Mouse (Mus musculus) R1 (cell line): ENCODE measurements around the gene Wnt2.
A peak's percentile ranks its signal among the peaks of the same experiment; 100 is the strongest.

Experiments
- DNase-seq: peaks from one replicate; pipeline ENCODE4 v3.0.0-alpha.2; 2018; ENCODE audit warnings: low read depth, low spot score

The Wnt2 gene

GRCm38 (mm10) chr6:18029746-18030656, at the start of gene Wnt2:
Wnt2 (minus strand) TSS chr6:18030585.
- peak; percentile 27 for DNase-seq

- peak; percentile 11 for DNase-seq
Measured at GRCm38 (mm10) chr6:18078615-18079014, 48.2 kb upstream of the Wnt2 start.

DNA sequence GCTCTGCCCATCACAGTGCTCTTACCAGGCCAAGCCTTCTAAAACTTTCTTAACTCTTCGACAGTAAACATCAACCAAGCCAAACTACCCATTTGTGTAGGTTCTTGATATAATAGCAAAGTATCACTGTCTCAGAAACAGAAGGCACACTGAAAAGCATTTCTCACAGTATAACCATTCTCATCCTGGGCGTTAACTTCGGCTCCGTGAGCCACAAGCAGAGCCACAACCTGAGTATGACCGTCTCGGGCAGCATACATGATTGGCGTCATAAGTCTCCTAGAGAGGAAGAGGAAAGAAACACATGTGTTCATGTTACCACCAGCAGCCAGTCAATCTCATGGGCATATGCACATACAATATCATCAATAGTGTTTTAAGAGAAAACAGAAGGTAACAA, 46.6 kb upstream of the Wnt2 start:
- no peak for DNase-seq

DNA sequence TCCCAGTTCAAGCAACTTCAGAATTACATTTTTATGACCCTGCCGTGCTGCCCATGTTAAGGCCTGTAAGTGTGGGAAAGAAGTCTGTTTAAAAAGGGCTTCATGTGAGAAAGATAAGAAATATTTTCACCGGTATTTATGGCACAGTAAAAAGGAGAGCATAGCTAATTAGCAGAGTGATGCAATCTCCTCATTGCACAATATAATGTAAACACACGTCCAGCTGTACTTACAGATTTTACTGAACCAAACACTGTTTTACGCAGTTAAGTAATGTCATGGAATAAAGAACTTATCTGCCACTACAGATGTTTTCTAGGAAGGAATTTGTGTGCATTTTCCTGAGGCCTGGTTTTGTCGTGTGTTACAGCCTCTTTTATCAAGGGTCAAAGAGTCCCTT, 46.2 kb upstream of the Wnt2 start:
- DNase-seq = no peak

DNA sequence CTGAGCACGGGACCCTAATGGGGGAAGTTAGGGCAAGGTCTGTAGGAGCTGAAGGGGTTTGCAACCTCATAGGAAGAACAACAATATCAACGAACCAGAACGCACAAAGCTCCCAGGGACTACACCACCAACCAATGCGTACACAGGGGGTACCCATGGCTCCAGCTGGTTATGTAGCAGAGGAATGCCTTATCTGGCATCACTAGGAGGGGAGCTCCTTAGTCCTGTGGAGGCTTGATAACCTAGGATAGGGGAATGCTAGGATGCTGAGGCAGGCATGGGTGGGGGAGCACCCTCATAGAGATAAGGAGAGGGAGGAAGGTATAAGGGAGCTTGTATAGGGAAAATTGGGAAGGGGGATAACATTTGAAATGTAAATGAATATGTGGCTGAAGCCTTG, 27.5 kb upstream of the Wnt2 start:
- no peak for DNase-seq

DNA sequence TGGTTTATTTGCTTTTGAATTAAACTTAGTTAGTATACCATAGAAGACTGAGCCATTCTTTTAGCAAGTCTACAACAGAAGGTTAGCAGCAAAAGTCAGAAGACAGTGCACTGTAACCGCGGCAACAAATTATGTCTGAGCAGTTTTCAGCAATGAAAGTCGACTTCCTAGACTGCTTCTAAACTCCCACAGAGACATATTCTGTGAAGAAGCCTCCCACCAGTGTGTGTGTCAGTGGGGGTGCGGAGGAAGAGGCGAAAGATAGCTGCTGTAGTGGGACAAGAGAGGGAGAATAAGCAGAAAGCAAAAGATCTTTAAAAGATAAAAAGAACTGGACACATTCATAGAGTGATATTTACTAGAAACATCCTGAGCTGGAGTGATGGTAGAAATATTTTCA, 21.3 kb upstream of the Wnt2 start:
- DNase-seq = no peak

GRCm38 (mm10) chr6:18044299-18044698, 13.9 kb upstream of the Wnt2 start:
- no peak for DNase-seq

- no peak for DNase-seq
Measured at GRCm38 (mm10) chr6:18043172-18043571, 12.8 kb upstream of the Wnt2 start.

DNA sequence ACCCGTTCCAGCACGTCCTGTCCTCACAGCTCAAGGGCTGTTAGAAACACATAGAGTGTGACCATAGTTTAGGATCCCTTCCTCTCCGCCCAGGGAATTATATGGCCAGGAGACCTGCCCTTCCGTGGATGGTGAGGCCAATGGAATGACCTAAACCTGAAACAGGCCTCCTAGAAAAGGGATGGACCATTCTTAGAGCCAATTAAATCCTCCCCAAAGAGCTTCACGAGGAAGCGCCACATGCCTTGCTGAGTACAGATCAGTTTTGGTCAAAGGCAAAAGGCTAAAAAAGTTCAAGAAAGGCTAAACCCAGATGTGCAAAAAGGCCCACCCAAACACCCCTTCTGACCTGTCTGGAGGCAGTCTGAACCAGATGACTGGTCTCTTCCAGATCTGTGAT, 1.9 kb upstream of the Wnt2 start:
- no peak for DNase-seq

- DNase-seq = no peak
Measured at GRCm38 (mm10) chr6:18031509-18032010, 1.2 kb upstream of the Wnt2 start.

- peak; percentile 16 for DNase-seq
Measured at GRCm38 (mm10) chr6:18030868-18031508, 603 bp upstream of the Wnt2 start.

DNA sequence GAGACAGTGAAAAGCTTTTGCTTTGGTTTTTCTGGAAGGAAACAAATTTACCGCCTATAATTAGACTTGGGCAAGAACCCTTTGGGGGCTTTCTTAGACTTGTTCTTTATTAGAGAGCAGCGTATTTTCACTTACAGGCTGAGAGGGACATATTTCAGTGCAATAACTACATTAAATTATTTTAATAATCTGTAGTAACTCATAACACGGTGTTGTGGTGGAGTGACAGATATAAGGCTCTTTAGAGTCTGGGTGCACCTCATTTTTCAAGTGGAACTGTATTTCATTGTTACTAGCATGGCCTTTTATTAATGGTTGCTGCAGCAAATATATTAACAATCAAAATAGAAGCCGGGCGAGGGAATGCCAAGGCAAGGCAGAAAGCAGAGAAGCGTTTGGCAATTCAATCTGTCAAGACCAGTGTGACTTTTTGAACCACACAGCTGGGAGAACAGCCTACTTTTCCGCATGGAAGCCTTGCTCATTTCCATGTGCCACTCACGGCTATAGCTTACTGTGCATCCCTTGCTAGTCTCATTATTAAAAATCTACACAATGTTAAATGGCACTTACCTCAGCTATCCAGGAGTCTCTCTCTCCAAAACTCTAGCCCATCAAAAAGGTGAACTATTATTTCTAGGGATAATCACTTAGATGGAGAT, 6.1 kb downstream of the Wnt2 start:
- no peak for DNase-seq

DNA sequence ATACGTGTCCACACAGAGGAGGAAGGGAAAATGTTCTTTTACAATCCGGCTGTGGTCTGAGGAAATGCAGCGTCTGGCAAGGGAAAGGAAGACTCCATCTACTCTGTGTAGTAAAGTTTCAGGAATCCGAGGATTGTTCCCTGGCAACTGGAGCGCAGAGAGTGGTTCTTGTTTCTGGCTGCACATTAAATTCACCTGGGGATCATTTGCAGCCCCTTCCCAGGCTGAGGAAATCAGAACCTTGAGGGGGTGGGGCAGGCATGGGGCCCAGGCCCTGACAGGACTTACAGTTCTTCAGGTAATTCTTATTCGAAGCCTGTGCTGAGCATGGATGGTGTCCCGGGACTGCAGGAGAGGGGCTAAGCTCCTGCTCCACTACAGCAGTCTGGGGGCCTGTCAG, 17.0 kb downstream of the Wnt2 start:
- no peak for DNase-seq

- no peak for DNase-seq
Measured at GRCm38 (mm10) chr6:18007356-18007755, 23.0 kb downstream of the Wnt2 start.

DNA sequence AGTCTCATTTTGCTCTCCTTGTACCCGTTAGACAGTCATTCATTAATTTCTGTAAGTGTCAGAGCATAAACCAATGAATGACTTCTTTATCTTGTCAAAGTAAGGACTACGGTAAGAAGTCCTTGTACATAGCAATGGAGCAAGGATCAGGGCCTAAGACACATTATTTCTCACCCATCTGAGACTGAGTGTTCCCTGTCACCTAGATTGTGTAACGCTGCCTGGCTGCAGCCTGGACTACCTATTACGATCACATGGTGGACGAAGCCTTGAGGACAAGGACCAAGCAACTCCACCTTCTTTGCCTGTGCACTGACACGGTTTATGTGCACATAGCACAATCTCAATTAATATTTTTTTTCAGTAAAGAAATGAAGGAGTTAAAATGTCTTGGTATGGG, 28.3 kb downstream of the Wnt2 start:
- DNase-seq = no peak

DNA sequence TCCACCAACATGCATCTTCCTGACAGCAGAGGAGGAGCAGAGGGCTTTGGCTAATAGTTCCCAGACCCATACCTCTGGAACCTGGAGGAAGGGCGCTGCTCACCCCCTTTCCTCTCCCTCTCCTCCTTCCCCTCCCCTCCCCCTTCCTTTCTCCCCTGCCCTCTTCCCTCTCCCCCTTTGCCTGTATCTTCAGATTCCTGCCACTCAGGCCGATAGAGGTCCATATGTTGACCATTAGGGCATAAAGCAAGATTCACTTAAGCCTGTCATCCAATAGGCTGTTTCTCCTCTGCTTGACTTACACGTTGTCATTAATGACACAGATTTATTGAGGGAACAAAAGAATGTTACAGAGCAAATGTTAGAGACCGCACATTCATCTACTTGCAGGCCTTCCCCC, 31.9 kb downstream of the Wnt2 start:
- DNase-seq = no peak

DNA sequence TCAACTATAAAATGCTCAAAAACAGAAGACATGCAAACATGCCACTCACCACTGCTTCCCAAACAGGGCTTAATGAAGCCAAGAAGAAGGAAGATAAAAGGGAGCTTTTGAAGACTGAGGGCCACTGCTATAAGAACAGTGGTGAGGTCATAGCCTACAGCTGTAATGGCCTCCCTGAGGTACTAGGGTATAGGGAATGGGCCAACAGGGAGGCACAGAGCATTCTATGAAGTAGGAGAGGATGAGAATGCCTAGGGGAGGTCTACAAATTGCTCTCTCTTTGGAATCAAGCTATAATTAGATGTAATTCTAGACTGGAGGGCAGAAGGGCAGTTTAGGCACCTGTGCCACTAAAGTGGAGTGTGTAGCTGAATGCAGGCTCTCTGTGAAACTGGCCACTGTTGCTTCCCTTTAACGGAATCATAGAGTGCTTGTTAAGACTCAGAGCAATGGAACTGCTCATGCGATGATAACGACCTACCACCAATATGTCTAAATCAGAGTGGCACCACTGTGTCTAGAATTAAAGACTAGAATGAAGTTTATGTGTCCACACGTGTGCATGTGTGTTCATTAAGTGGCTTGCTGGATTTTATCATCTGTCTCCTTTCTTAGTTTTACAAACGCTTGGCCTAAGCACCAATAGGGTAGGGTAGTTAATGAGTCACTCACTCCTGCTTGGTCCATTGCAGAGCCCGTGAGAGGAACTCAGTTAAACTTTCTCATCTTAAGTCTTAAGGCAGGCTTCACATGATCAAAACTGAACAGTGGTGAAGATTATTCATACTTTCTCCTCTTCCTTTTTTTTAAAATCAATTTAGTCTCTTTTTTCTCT, 35.2 kb downstream of the Wnt2 start:
- no peak for DNase-seq

DNA sequence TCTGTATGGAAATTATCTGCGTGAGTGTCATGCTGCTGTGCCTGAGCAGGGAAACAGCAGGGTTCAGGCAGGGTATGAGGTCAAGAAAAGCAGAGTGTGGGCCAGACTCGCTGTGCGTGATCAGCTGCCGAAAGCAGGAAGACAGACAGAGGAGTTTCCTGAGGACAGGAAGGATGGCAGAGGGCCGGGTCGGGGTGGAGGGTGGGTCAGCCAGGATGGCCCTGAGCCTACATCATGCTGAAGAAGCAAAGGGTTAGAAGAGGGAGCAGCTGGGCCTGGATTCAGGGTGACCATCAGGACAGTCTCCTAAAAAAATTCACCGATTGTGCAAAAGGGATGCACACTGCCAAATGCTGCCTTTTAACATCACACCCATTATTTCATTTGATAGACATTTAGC, 38.8 kb downstream of the Wnt2 start:
- DNase-seq = no peak

GRCm38 (mm10) chr6:17990173-17991028, 40.0 kb downstream of the Wnt2 start:
- no peak for DNase-seq

- DNase-seq = no peak
Measured at GRCm38 (mm10) chr6:17979361-17979760, 51.0 kb downstream of the Wnt2 start.

DNA sequence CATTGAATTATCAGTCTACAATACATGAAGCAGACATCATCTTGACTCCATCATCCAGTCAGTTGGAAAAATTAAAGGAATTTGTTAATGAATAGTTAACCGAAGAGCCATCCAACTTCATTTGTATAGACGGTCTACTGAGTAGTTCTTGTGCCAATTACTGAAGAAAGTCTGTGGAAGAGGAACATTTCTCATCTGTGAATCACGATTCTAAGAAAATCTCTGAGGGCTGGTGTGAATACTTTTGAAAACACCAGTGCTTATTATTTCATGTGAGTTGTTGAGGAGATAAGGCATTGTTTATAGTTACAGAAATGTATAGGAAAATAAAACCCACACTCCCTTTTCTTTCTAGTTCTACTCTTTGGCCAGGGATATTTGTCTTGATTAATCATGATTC, 51.5 kb downstream of the Wnt2 start:
- no peak for DNase-seq
